ENCODE assay signal across 8 mouse cellular contexts in genomic region chr9:65580401-65581256, GRCm38 (mm10). TPM values are rescaled to one million over a fixed set of nuclear protein-coding genes. Genes with fewer than 3 reads are reported as not detected.
DNase-seq lines count a peak whose midpoint lies in the region; ATAC-seq and TF ChIP-seq lines count a peak whose summit lies in the region.

No protein-coding gene starts in this region.

- H3K36me3 ChIP-seq in heart, embryonic 13.5 days: no peaks in the 10 kb centered on the region
- no peaks in the 10 kb centered on the region for H3K36me3 ChIP-seq in kidney, postnatal 0 days (ENCODE audit: insufficient read depth, low read length)
- peaks cover 15% of the 10 kb centered on the region for H3K36me3 ChIP-seq in liver, embryonic 15.5 days (replicated peaks)
- no peaks in the 10 kb centered on the region for H3K36me3 ChIP-seq in neural tube, embryonic 11.5 days (ENCODE audit: control insufficient read depth, insufficient read depth, low read length)

- peak; percentile 99 for TF ChIP-seq CTCF in kidney, postnatal 0 days (IDR thresholded peaks at IDR 0.05; ENCODE audit: low read depth)

- peaks cover 50% of the 10 kb centered on the region for H3K4me1 ChIP-seq in heart, embryonic 13.5 days
- peaks cover 5% of the 10 kb centered on the region for H3K4me1 ChIP-seq in kidney, postnatal 0 days (replicated peaks; ENCODE audit: insufficient read depth, low read length)
- peaks cover 58% of the 10 kb centered on the region for H3K4me1 ChIP-seq in liver, embryonic 15.5 days (replicated peaks)
- H3K4me1 ChIP-seq in neural tube, embryonic 11.5 days (ENCODE audit: control insufficient read depth, insufficient read depth, low read length): peaks cover 13% of the 10 kb centered on the region

- H3K9me3 ChIP-seq in heart, embryonic 13.5 days: no peaks in the 10 kb centered on the region; the same call in 1 of the 2 replicates
- H3K9me3 ChIP-seq in kidney, postnatal 0 days (replicated peaks; ENCODE audit: low read length): no peaks in the 10 kb centered on the region
- no peaks in the 10 kb centered on the region for H3K9me3 ChIP-seq in liver, embryonic 15.5 days (replicated peaks)
- H3K9me3 ChIP-seq in neural tube, embryonic 11.5 days (ENCODE audit: control insufficient read depth, low read length): no peaks in the 10 kb centered on the region

- H3K9ac ChIP-seq in heart, embryonic 13.5 days: peak overlapping the region; percentile 73
- peak overlapping the region; percentile 51 for H3K9ac ChIP-seq in kidney, postnatal 0 days (ENCODE audit: low read depth, low read length)
- peak overlapping the region; percentile 93 for H3K9ac ChIP-seq in liver, embryonic 15.5 days
- peak overlapping the region; percentile 50 for H3K9ac ChIP-seq in neural tube, embryonic 11.5 days (ENCODE audit: low read length)

- H3K4me3 ChIP-seq in heart, embryonic 13.5 days: peak overlapping the region; percentile 76
- H3K4me3 ChIP-seq in kidney, postnatal 0 days (replicated peaks; ENCODE audit: low read depth, low read length): peak overlapping the region; percentile 55
- H3K4me3 ChIP-seq in liver, embryonic 15.5 days (replicated peaks): peak overlapping the region; percentile 87
- peak overlapping the region; percentile 34 for H3K4me3 ChIP-seq in neural tube, embryonic 11.5 days (ENCODE audit: low read depth, low read length)

- H3K27ac ChIP-seq in heart, embryonic 13.5 days (replicated peaks): peak overlapping the region; percentile 86
- H3K27ac ChIP-seq in kidney, postnatal 0 days: peak overlapping the region; percentile 85
- H3K27ac ChIP-seq in liver, embryonic 15.5 days (replicated peaks): peak overlapping the region; percentile 96
- peak overlapping the region; percentile 74 for H3K27ac ChIP-seq in neural tube, embryonic 11.5 days (ENCODE audit: low read depth, low read length)

- H3K27me3 ChIP-seq in heart, embryonic 13.5 days (replicated peaks): no peaks in the 10 kb centered on the region
- H3K27me3 ChIP-seq in kidney, postnatal 0 days (ENCODE audit: insufficient read depth, low read length): no peaks in the 10 kb centered on the region
- no peaks in the 10 kb centered on the region for H3K27me3 ChIP-seq in liver, embryonic 15.5 days
- no peaks in the 10 kb centered on the region for H3K27me3 ChIP-seq in neural tube, embryonic 11.5 days (ENCODE audit: control insufficient read depth, insufficient read depth, low read length)

- ATAC-seq in heart, embryonic 13.5 days (ENCODE audit: extremely low read depth, insufficient number of reproducible peaks, low FRiP score, low TSS enrichment): no peak
- peak; percentile 79 for ATAC-seq in kidney, postnatal 0 days (replicated peaks; ENCODE audit: low FRiP score, low read depth)
- ATAC-seq in liver, embryonic 15.5 days (ENCODE audit: insufficient read depth): peak; percentile 41
- ATAC-seq in neural tube, embryonic 11.5 days (ENCODE audit: insufficient read depth, low FRiP score, low TSS enrichment): peak; percentile 78

- DNase-seq in CD8-positive naive resting alpha-beta T cell, adult 2 months (ENCODE audit: low read depth in 2 of 2, low spot score in 2 of 2): peak; percentile 78 to 87
- peak; percentile 85 for DNase-seq in c-Kit-negative CD71-positive TER-119-positive erythroid progenitor cells, embryonic 14.5 days (ENCODE audit: low read depth, low spot score)
- peak; percentile 87 for DNase-seq in fibroblast of lung, adult 2 months (ENCODE audit: low read depth)
- peak; percentile 96 for DNase-seq in kidney, postnatal 0 days (ENCODE audit: low spot score)
- peak; percentile 86 for DNase-seq in neural tube, embryonic 11.5 days (ENCODE audit: low spot score)
- peak; percentile 45 for DNase-seq in telencephalon, adult 2 months (ENCODE audit: low read depth, low spot score)

- peak overlapping the region; percentile 78 for H3K4me2 ChIP-seq in heart, embryonic 13.5 days
- H3K4me2 ChIP-seq in kidney, postnatal 0 days (ENCODE audit: low read length): peak overlapping the region; percentile 72
- peak overlapping the region; percentile 84 for H3K4me2 ChIP-seq in liver, embryonic 15.5 days
- H3K4me2 ChIP-seq in neural tube, embryonic 11.5 days (ENCODE audit: low read depth): peak overlapping the region; percentile 57

- WGBS in heart, embryonic 13.5 days: 5% methylated on average over 29 of the region's 29 CpGs
- WGBS in kidney, postnatal 0 days: 6% methylated on average over 21 of the region's 29 CpGs
- 2% methylated on average over 27 of the region's 29 CpGs for WGBS in liver, embryonic 15.5 days (ENCODE audit: insufficient replicate concordance)
- 11% methylated on average over 18 of the region's 29 CpGs for WGBS in neural tube, embryonic 11.5 days

RNA-seq across cellular contexts. Expression of gene Plekho2, which starts 0.8 kb away (rescaled TPM):
- polyA plus RNA-seq in heart, embryonic 13.5 days (2015; fragmentation: Nextera tagmentation; extraction: Ambion mirVana): 10.7 and 11.9 TPM in 2 replicates
- polyA plus RNA-seq in kidney, postnatal 0 days (2015; fragmentation: Nextera tagmentation; extraction: Ambion mirVana): 13.4 and 14.6 TPM in 2 replicates
- 27.0 and 27.3 TPM in 2 replicates for polyA plus RNA-seq in liver, embryonic 15.5 days (2015; fragmentation: Nextera tagmentation; extraction: Ambion mirVana)
- 10.5 and 13.3 TPM in 2 replicates for polyA plus RNA-seq in neural tube, embryonic 11.5 days (2014; fragmentation: Nextera tagmentation; extraction: Ambion mirVana)

RNA-seq across cellular contexts. Expression of gene Pif1, which starts 6.3 kb away (rescaled TPM):
- polyA plus RNA-seq in heart, embryonic 13.5 days (2015; fragmentation: Nextera tagmentation; extraction: Ambion mirVana): 10.3 and 11.8 TPM in 2 replicates
- 3.5 and 4.8 TPM in 2 replicates for polyA plus RNA-seq in kidney, postnatal 0 days (2015; fragmentation: Nextera tagmentation; extraction: Ambion mirVana)
- polyA plus RNA-seq in liver, embryonic 15.5 days (2015; fragmentation: Nextera tagmentation; extraction: Ambion mirVana): 10.0 and 13.2 TPM in 2 replicates
- polyA plus RNA-seq in neural tube, embryonic 11.5 days (2014; fragmentation: Nextera tagmentation; extraction: Ambion mirVana): 10.2 and 11.1 TPM in 2 replicates

RNA-seq across cellular contexts. Expression of gene Rbpms2, which starts 48.8 kb away (rescaled TPM):
- polyA plus RNA-seq in heart, embryonic 13.5 days (2015; fragmentation: Nextera tagmentation; extraction: Ambion mirVana): 106 and 109 TPM in 2 replicates
- polyA plus RNA-seq in kidney, postnatal 0 days (2015; fragmentation: Nextera tagmentation; extraction: Ambion mirVana): 38.6 and 39.2 TPM in 2 replicates
- polyA plus RNA-seq in liver, embryonic 15.5 days (2015; fragmentation: Nextera tagmentation; extraction: Ambion mirVana): 11.3 and 11.8 TPM in 2 replicates
- polyA plus RNA-seq in neural tube, embryonic 11.5 days (2014; fragmentation: Nextera tagmentation; extraction: Ambion mirVana): 20.4 and 20.7 TPM in 2 replicates

Comparison
In these comparisons a context has a peak if more than half of its experiments do, and no peak if none do; other contexts are left out.
1. DNase-seq: peak in every context shown above with its lines; median percentile 96 in kidney, postnatal 0 days; 87 in fibroblast of lung, adult 2 months; 86 in neural tube, embryonic 11.5 days; 85 in c-Kit-negative CD71-positive TER-119-positive erythroid progenitor cells, embryonic 14.5 days; 82 in CD8-positive naive resting alpha-beta T cell, adult 2 months; 45 in telencephalon, adult 2 months.
2. H3K4me3 ChIP-seq: peak in every context shown above with its lines; median percentile 87 in liver, embryonic 15.5 days; 76 in heart, embryonic 13.5 days; 55 in kidney, postnatal 0 days; 34 in neural tube, embryonic 11.5 days.